Mouse (Mus musculus) liver, embryonic 11.5 days (tissue): ENCODE measurements around the gene Stradb. TPM values are rescaled to one million over a fixed set of nuclear protein-coding genes. Genes with fewer than 3 reads are reported as not detected.

Experiments used
- ATAC-seq: fragments of 200-750 bp; cut with Nextera tagmentation; replicated peaks from 2 replicates; pipeline ENCODE4 v1.8.0; 2017; ENCODE audit warnings: moderate number of reproducible peaks, mild to moderate bottlenecking, moderate TSS enrichment, moderate library complexity; ENCODE audit not compliant: low FRiP score
- DNase-seq: peaks from one replicate; pipeline ENCODE4 v3.0.0-alpha.2; 2017; ENCODE audit warnings: low spot score
- H3K27ac ChIP-seq: fragments of 300-500 bp; sonication (generic); 2 replicates; pipeline ENCODE4 v1.5.1; 2014; ENCODE audit warnings: mild to moderate bottlenecking, low read depth, low read length, control low read depth
- H3K27me3 ChIP-seq: fragments of 300-500 bp; sonication (generic); replicated peaks from 2 replicates; pipeline ENCODE4 v1.6.1; 2014; ENCODE audit warnings: low read length, mixed read lengths; ENCODE audit not compliant: control insufficient read depth, insufficient read depth
- H3K36me3 ChIP-seq: fragments of 300-500 bp; sonication (generic); 2 replicates; pipeline ENCODE4 v1.6.1; 2014; ENCODE audit warnings: mild to moderate bottlenecking, low read length, moderate library complexity, mixed read lengths; ENCODE audit not compliant: control insufficient read depth, insufficient read depth
- H3K4me1 ChIP-seq: fragments of 300-500 bp; sonication (generic); replicated peaks from 2 replicates; pipeline ENCODE4 v1.6.1; 2014; ENCODE audit warnings: low read length, mixed read lengths; ENCODE audit not compliant: control insufficient read depth, insufficient read depth
- H3K4me2 ChIP-seq: fragments of 300-500 bp; sonication (generic); 2 replicates; pipeline ENCODE4 v1.6.1; 2014; ENCODE audit warnings: mild to moderate bottlenecking, control low read depth, moderate library complexity
- H3K4me3 ChIP-seq: fragments of 300-500 bp; sonication (generic); 2 replicates; pipeline ENCODE4 v1.5.1; 2014; ENCODE audit warnings: low read depth, low read length, control low read depth
- H3K9ac ChIP-seq: fragments of 300-500 bp; sonication (generic); 2 replicates; pipeline ENCODE4 v1.6.1; 2014; ENCODE audit warnings: low read depth, low read length, control low read depth
- H3K9me3 ChIP-seq: fragments of 300-500 bp; sonication (generic); 2 replicates; pipeline ENCODE4 v1.6.1; 2016; ENCODE audit warnings: low read length, inconsistent platforms, mixed read lengths; ENCODE audit not compliant: control insufficient read depth
- WGBS: fragments of 180-500 bp; shearing (Covaris S2); extraction: QIAGEN DNeasy Blood & Tissue Kit; methylation state at CpG from one replicate; pipeline ENCODE4 v1.1.7; 2014; 5-methylcytosine and 5-hydroxymethylcytosine counted together
- polyA plus RNA-seq: library from polyadenylated mRNA; unstranded; fragments of >200 nt; fragmentation: Nextera tagmentation; extraction: Ambion mirVana; gene quantifications from 2 replicates; pipeline ENCODE4 v1.2.1, GENCODE M21; 2014

Gene Stradb
- polyA plus RNA-seq, 1 experiment from 2014 or later: 28.0 TPM

DNA sequence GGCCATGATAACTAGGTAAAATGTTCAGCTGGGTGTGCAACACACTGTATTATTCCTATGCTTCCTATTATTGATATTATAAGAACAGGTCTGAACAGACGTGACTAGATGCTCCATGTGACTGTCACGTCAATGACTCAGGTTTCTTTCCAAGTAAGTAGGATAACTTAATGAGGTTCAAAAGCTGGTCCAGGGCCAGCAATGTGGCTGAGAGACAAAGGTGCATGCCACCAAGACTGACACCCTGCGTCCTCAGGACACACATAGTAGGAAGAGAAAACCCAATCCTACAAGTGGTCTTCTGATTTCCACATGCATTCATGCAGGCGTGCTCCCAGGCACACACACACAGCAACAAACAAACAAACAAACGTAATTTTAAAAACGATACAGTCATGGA is 2.2 kb upstream of the Stradb start:
- 79% methylated on average over 6 of the region's 6 CpGs for WGBS

DNA sequence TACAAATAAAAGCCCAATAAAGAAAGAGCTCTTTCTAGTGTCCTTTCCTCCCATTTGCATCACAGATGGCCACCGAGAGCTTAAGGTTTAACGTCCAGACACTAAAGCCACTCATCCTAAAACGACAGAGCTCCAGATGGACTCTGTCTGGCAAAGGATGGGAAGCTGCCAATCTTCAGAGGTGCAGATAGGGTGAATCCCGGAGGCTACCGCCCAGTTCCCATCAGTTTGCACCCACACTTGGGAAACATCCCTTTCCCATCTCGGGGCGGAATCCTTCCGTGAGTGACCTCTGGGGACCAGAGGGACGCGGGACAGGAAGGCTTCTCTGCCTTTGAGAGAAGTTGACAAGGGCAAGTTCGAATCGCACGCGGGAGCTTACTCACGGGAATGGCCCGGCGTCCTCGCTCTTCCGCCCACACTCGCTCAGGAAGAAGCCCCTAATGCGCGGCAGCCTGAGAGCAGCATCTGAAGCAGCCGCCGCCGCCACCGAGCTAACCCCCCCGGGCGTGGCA is 414 bp upstream of the Stradb start:
- no peak for DNase-seq
- H3K4me1 ChIP-seq: peaks cover 22% of the 10 kb centered on the region
- WGBS: under 1% methylated on average over 28 of the region's 28 CpGs
- H3K4me3 ChIP-seq: peak overlapping the region; percentile 92
- peak overlapping the region; percentile 95 for H3K9ac ChIP-seq
- H3K9me3 ChIP-seq: no peaks in the 10 kb centered on the region
- H3K27me3 ChIP-seq: no peaks in the 10 kb centered on the region
- peak overlapping the region; percentile 75 for H3K4me2 ChIP-seq
- H3K36me3 ChIP-seq: no peaks in the 10 kb centered on the region
- H3K27ac ChIP-seq: peak overlapping the region; percentile 65
- peak; percentile 10 for ATAC-seq

More for the DNA sequence above, 2.2 kb upstream of the Stradb start:
- H3K27ac ChIP-seq: peak overlapping the region; percentile 63; the same call in 1 of the 2 replicates
- ATAC-seq (no peak), DNase-seq (no peak)
- H3K9me3 ChIP-seq: no peaks in the 10 kb centered on the region
- H3K36me3 ChIP-seq: no peaks in the 10 kb centered on the region
- peak overlapping the region; percentile 75 for H3K4me2 ChIP-seq
- peak overlapping the region; percentile 92 for H3K4me3 ChIP-seq
- H3K4me1 ChIP-seq: peaks cover 30% of the 10 kb centered on the region
- H3K9ac ChIP-seq: peak overlapping the region; percentile 59
- H3K27me3 ChIP-seq: no peaks in the 10 kb centered on the region

DNA sequence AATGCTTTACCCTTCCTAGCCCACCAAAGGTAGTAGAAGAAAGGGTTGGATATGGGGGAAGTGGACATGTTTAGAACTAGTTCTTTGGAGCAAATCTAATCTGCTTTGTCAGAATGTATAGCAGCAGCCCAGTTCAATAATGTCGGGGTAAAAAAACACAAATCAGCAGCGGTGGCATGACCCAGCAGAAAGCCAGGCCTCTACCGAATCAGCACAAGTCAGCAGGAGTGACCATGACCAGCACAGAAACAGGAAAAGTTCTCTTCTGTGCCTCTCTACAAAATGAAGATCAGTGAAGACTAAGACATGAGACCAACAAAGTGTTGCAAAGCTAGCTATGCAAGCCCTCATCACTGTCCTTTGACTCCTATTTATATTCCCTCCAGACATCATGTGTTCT is 9.0 kb downstream of the Stradb start:
- no peaks in the 10 kb centered on the region for H3K9me3 ChIP-seq
- 88% methylated on average over 3 of the region's 3 CpGs for WGBS
- H3K27ac ChIP-seq: no peak overlapping the region
- no peak overlapping the region for H3K4me2 ChIP-seq
- H3K27me3 ChIP-seq: no peaks in the 10 kb centered on the region
- DNase-seq: no peak
- ATAC-seq: no peak
- peaks cover 9% of the 10 kb centered on the region; the same call in 1 of the 2 replicates for H3K36me3 ChIP-seq
- H3K4me3 ChIP-seq: no peak overlapping the region
- H3K4me1 ChIP-seq: no peaks in the 10 kb centered on the region
- H3K9ac ChIP-seq: no peak overlapping the region

DNA sequence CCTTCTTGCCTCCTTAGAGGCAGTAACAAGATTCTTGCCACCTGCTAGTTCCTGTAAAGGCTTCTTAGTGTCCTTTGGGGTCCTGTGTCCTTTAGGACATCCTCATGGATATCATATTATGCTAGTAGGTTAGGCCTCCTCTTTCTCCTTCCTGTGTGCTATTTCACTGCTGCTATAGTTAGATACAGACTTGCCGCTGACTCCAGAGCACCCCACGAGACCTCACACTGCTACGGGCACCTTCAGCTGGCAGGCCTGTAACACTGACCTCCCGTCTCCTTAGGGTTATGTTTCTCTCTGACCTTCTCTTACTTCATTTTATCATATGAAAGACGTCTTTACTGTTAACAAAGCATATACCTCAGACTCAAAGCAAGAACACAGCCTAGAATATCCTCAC is 11.3 kb downstream of the Stradb start:
- WGBS: 85% methylated on average over 5 of the region's 5 CpGs
- Histone ChIP-seq H3K27me3 (no peaks in the 10 kb centered on the region), H3K36me3 (peaks cover 9% of the 10 kb centered on the region; the same call in 1 of the 2 replicates), H3K4me2 (no peak overlapping the region), H3K4me1 (no peaks in the 10 kb centered on the region), H3K9me3 (no peaks in the 10 kb centered on the region), H3K9ac (no peak overlapping the region), H3K4me3 (no peak overlapping the region), H3K27ac (no peak overlapping the region)
- DNase-seq: no peak
- no peak for ATAC-seq

DNA sequence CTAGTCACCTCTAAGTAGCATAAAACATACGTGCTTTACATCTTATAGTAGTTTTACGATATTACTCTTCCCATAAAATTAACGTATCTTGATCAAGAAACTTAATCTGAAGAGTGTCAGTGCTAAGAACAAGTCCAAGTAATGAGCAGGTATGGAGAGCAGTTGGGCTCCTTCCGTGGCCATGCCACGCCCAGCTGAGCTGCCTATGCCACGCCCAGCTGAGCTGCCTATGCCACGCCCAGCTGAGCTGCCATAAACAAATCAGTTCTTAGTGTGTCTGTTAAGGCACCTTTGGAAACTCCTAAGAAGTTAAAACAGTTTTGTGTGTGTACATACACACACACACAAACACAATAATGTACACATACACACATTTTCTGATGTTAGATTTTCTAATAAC is 19.8 kb downstream of the Stradb start:
- H3K4me1 ChIP-seq: no peaks in the 10 kb centered on the region
- WGBS: 70% methylated on average over 7 of the region's 7 CpGs
- H3K4me3 ChIP-seq: no peak overlapping the region
- H3K9ac ChIP-seq: no peak overlapping the region
- no peak overlapping the region for H3K4me2 ChIP-seq
- H3K9me3 ChIP-seq: no peaks in the 10 kb centered on the region
- ATAC-seq: peak; percentile 65; the same call in 1 of the 2 replicates
- no peak for DNase-seq
- H3K27me3 ChIP-seq: no peaks in the 10 kb centered on the region
- 0 out of 2 replicates have a peak, but pooled peaks cover 6% of the 10 kb centered on the region for H3K36me3 ChIP-seq
- no peak overlapping the region for H3K27ac ChIP-seq

GRCm38 (mm10) chr1:58993723-58994122 is 20.4 kb downstream of the Stradb start:
- ATAC-seq (no peak), DNase-seq (no peak)
- Histone ChIP-seq H3K9ac (no peak overlapping the region), H3K4me2 (no peak overlapping the region), H3K36me3 (0 out of 2 replicates have a peak, but pooled peaks cover 6% of the 10 kb centered on the region), H3K9me3 (no peaks in the 10 kb centered on the region), H3K27me3 (no peaks in the 10 kb centered on the region), H3K27ac (no peak overlapping the region), H3K4me3 (no peak overlapping the region), H3K4me1 (no peaks in the 10 kb centered on the region)
- WGBS: 37% methylated on average over 1 of the region's 1 CpGs

GRCm38 (mm10) chr1:58995313-58995712 is 22.0 kb downstream of the Stradb start:
- H3K4me1 ChIP-seq: no peaks in the 10 kb centered on the region
- ATAC-seq: no peak
- H3K9me3 ChIP-seq: no peaks in the 10 kb centered on the region
- H3K9ac ChIP-seq: no peak overlapping the region
- H3K36me3 ChIP-seq: 0 out of 2 replicates have a peak, but pooled peaks cover 6% of the 10 kb centered on the region
- no peak overlapping the region for H3K4me3 ChIP-seq
- H3K4me2 ChIP-seq: no peak overlapping the region
- WGBS: 63% methylated on average over 5 of the region's 5 CpGs
- DNase-seq: no peak
- H3K27me3 ChIP-seq: no peaks in the 10 kb centered on the region
- no peak overlapping the region for H3K27ac ChIP-seq

- ATAC-seq: no peak
- Histone ChIP-seq H3K27ac (no peak overlapping the region), H3K36me3 (no peaks in the 10 kb centered on the region), H3K4me2 (no peak overlapping the region), H3K4me3 (no peak overlapping the region), H3K9me3 (no peaks in the 10 kb centered on the region), H3K9ac (no peak overlapping the region), H3K27me3 (no peaks in the 10 kb centered on the region), H3K4me1 (no peaks in the 10 kb centered on the region)
- WGBS: 41% methylated on average over 4 of the region's 4 CpGs
- DNase-seq: no peak
Measured at GRCm38 (mm10) chr1:59009250-59009649, 35.9 kb downstream of the Stradb start.

DNA sequence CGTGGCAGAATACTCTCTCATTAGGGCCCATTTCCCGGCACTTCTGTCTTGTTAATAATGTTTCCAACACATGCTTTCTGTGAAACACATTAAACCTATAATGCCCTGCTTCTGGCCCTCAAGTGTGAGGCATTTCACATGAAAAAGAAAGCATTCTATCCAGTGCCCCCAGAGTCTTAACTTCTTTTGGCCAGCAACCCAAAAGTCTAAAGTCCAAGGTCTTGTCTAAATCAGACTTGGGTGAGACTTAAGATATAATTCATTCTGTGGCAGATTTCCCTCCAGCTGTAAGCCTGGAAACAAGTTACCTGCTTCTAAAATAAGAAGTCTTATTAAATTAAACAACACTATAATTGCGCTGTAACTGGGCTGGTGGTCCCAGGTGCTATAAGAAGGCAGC is 48.2 kb downstream of the Stradb start:
- 74% methylated on average over 3 of the region's 3 CpGs for WGBS
- Histone ChIP-seq H3K9ac (no peak overlapping the region), H3K4me2 (no peak overlapping the region), H3K4me3 (no peak overlapping the region), H3K27me3 (no peaks in the 10 kb centered on the region), H3K9me3 (no peaks in the 10 kb centered on the region), H3K27ac (no peak overlapping the region), H3K36me3 (no peaks in the 10 kb centered on the region), H3K4me1 (no peaks in the 10 kb centered on the region)
- ATAC-seq (no peak), DNase-seq (no peak)
